Mouse (Mus musculus) small intestine, adult 2 months (tissue): ENCODE measurements around the gene Zdhhc18.

ENCODE experiments used
- CTCF ChIP-seq: fragments of 200-500 bp; IDR thresholded peaks from 2 replicates; pipeline ENCODE4 v1.5.1; 2012; ENCODE audit warnings: low read depth, mild to moderate bottlenecking, control low read depth, inconsistent platforms, low read length, moderate library complexity, mixed read lengths; ENCODE audit not compliant: insufficient replicate concordance, insufficient read length; ENCODE audit errors: extremely low read depth
- POLR2A ChIP-seq: fragments of 200-500 bp; IDR thresholded peaks from 2 replicates; pipeline ENCODE4 v1.6.1; 2012; ENCODE audit warnings: low read depth, mild to moderate bottlenecking, control low read depth, inconsistent platforms, low read length, moderate library complexity

- TF ChIP-seq POLR2A, result no peak
- TF ChIP-seq CTCF, result no peak
Measured at GRCm38 (mm10) chr4:133613026-133613425, 36.9 kb downstream of the Zdhhc18 start.
